Mouse (Mus musculus) heart, embryonic 11.5 days (tissue): ENCODE measurements around the gene Fam114a2. TPM values are rescaled to one million over a fixed set of nuclear protein-coding genes. Genes with fewer than 3 reads are reported as not detected.

ENCODE experiments used
- ATAC-seq: fragments of 200-750 bp; cut with Nextera tagmentation; replicated peaks from 2 replicates; pipeline ENCODE4 v1.8.0; 2017; ENCODE audit warnings: moderate library complexity; ENCODE audit not compliant: insufficient number of reproducible peaks, low FRiP score, low TSS enrichment
- H3K27ac ChIP-seq: fragments of 300-500 bp; sonication (generic); 2 replicates; pipeline ENCODE4 v1.5.1; 2014; ENCODE audit warnings: mild to moderate bottlenecking, low read depth, low read length
- H3K27me3 ChIP-seq: fragments of 300-500 bp; sonication (generic); 2 replicates; pipeline ENCODE4 v1.6.1; 2014; ENCODE audit warnings: mild to moderate bottlenecking, low read length, mixed read lengths; ENCODE audit not compliant: control insufficient read depth, insufficient read depth
- H3K36me3 ChIP-seq: fragments of 300-500 bp; sonication (generic); 2 replicates; pipeline ENCODE4 v1.6.1; 2014; ENCODE audit warnings: mild to moderate bottlenecking, low read length, moderate library complexity, mixed read lengths; ENCODE audit not compliant: control insufficient read depth, insufficient read depth
- H3K4me1 ChIP-seq: fragments of 300-500 bp; sonication (generic); 2 replicates; pipeline ENCODE4 v1.6.1; 2014; ENCODE audit warnings: low read length; ENCODE audit not compliant: control insufficient read depth, insufficient read depth
- H3K4me2 ChIP-seq: fragments of 300-500 bp; sonication (generic); 2 replicates; pipeline ENCODE4 v1.6.1; 2014; ENCODE audit warnings: mild to moderate bottlenecking, moderate library complexity
- H3K4me3 ChIP-seq: fragments of 300-500 bp; sonication (generic); 2 replicates; pipeline ENCODE4 v1.5.1; 2014; ENCODE audit warnings: low read depth, low read length
- H3K9ac ChIP-seq: fragments of 300-500 bp; sonication (generic); 2 replicates; pipeline ENCODE4 v1.6.1; 2014; ENCODE audit warnings: mild to moderate bottlenecking, low read depth, low read length, moderate library complexity
- H3K9me3 ChIP-seq: fragments of 300-500 bp; sonication (generic); replicated peaks from 2 replicates; pipeline ENCODE4 v1.6.1; 2016; ENCODE audit warnings: low read length; ENCODE audit not compliant: control insufficient read depth
- WGBS: fragments of 180-500 bp; shearing (Covaris S2); extraction: QIAGEN DNeasy Blood & Tissue Kit; methylation state at CpG from one replicate; pipeline ENCODE4 v1.1.7; 2014; ENCODE audit not compliant: insufficient replicate concordance; 5-methylcytosine and 5-hydroxymethylcytosine counted together
- polyA plus RNA-seq: library from polyadenylated mRNA; unstranded; fragments of >200 nt; fragmentation: Nextera tagmentation; extraction: Ambion mirVana; gene quantifications from 2 replicates; pipeline ENCODE4 v1.2.1, GENCODE M21; 2014

Gene Fam114a2
- polyA plus RNA-seq, 1 experiment from 2014 or later = 49.4 TPM

DNA sequence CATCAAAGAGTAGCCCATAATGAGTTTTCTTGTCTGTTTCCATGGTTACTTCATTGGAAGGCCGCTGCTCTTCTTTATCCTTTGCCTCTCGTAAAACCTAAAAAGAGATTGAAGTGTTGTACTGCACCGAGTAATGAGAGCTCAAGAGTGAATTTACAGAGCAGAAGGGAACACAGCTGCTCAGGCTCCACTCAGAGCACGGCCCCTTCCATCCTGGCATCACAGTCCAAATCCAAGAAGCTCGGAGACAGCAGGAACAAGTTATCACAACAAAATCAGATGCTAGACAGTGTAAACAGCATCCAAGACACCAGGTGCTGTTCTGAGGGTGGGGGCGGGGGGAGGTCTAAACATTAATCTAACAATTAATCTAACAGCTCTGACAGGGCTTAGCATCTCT lies 11.5 kb downstream of the Fam114a2 start:
- 77% methylated on average over 6 of the region's 6 CpGs for WGBS
- H3K4me1 ChIP-seq = no peaks in the 10 kb centered on the region
- peaks cover 32% of the 10 kb centered on the region for H3K36me3 ChIP-seq
- no peak overlapping the region for H3K4me2 ChIP-seq
- H3K27ac ChIP-seq = no peak overlapping the region
- no peaks in the 10 kb centered on the region for H3K9me3 ChIP-seq
- H3K4me3 ChIP-seq = no peak overlapping the region
- no peaks in the 10 kb centered on the region for H3K27me3 ChIP-seq
- ATAC-seq = no peak
- H3K9ac ChIP-seq = no peak overlapping the region

DNA sequence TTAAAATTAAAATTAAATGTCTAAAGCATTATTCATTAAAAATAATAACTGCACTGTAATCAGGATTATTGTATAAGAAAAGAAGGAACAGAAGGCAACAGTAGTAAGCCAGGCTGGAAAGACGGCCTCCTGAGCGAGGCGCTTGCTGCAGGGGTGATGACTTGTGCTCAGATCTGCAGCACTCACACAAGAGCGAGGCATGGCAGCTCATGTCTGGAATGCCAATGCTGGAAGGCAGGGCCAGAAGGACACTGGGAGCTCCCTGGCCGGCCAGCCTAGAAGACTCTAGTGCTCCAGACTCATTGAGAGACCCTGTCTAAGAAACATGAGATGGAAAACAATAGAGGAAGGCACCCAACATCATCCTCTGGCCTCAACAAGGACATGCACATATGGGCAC lies 15.3 kb downstream of the Fam114a2 start:
- no peak overlapping the region for H3K4me3 ChIP-seq
- H3K9ac ChIP-seq = no peak overlapping the region
- H3K9me3 ChIP-seq = no peaks in the 10 kb centered on the region
- H3K27me3 ChIP-seq = no peaks in the 10 kb centered on the region
- ATAC-seq = no peak
- no peaks in the 10 kb centered on the region for H3K4me1 ChIP-seq
- 55% methylated on average over 5 of the region's 5 CpGs for whole genome bisulfite sequencing
- H3K27ac ChIP-seq = no peak overlapping the region
- H3K4me2 ChIP-seq = no peak overlapping the region
- H3K36me3 ChIP-seq = peaks cover 30% of the 10 kb centered on the region

DNA sequence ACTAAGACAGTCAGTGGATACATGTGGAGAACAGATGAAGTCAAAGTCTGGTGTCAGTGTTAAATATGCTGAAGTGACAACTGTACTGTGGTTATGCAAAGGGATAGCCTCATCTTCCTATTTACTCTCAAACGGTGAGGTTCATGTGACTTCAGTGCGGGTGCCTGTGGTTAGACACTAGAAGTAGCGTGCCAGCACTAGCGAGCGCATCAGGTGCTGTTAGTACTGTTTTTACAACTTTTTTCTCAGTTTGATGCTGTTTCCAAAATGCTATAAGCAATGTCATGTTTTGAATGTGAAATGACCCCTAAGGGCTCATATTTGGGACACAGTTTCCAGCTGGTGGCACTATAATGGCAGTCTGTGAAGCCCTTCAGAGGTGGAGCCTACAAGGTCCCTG lies 20.2 kb downstream of the Fam114a2 start:
- Histone ChIP-seq H3K9me3 (no peaks in the 10 kb centered on the region), H3K36me3 (peaks cover 22% of the 10 kb centered on the region), H3K4me3 (no peak overlapping the region), H3K27me3 (no peaks in the 10 kb centered on the region), H3K9ac (no peak overlapping the region), H3K27ac (no peak overlapping the region), H3K4me1 (no peaks in the 10 kb centered on the region), H3K4me2 (no peak overlapping the region)
- 92% methylated on average over 5 of the region's 5 CpGs for WGBS
- no peak for ATAC-seq

DNA sequence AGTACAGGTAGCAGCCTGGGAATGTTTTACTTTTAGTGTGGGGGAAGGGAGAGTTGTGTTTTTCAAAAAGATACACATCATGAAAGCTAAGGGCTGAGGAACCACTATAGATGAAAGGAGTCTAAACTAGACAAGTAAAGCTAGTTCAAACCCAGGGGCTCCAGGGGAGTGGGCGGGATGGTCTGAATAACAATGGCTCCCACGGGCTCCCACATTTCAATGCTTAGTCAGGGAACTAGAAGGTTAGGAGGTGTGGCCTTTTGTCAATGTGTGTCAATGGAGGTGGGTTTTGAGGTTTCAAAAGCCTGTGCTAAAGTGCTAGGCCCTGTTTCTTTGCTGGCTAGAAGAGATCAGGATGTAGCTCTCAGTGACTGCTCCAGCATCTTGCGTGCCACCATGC lies 20.7 kb downstream of the Fam114a2 start:
- WGBS = 88% methylated on average over 3 of the region's 3 CpGs
- H3K4me3 ChIP-seq = no peak overlapping the region
- peaks cover 24% of the 10 kb centered on the region for H3K36me3 ChIP-seq
- ATAC-seq = no peak
- no peaks in the 10 kb centered on the region for H3K4me1 ChIP-seq
- H3K27ac ChIP-seq = no peak overlapping the region
- no peaks in the 10 kb centered on the region for H3K27me3 ChIP-seq
- no peak overlapping the region for H3K4me2 ChIP-seq
- H3K9ac ChIP-seq = no peak overlapping the region
- H3K9me3 ChIP-seq = no peaks in the 10 kb centered on the region

DNA sequence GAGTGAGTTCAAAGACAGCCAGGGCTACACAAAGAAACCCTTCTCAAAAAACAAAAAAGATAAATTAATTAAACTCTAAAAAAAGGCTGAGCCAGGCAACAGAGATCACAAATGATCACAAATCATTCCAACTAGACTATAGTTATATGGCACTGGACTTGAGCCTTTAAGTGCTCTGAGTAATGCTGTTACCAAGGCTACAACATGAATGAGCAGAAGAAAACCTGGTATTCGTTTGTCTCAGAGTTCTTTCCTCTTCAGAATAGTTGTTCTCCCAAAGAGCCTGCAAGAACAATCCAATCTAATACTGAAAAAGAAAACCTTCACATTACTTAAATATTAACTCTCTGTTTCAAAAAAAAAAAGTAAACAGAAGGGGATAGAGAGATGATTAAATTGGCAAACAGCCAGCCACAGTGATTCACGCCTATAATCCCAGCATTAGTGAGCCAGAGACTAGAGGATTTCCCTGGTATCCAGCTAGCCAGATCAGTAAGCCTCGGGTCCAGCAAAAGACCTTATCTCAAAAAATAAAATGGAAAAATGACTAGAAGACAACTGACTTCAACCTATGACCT lies 21.9 kb downstream of the Fam114a2 start:
- ATAC-seq = no peak
- Histone ChIP-seq H3K27ac (no peak overlapping the region), H3K4me2 (no peak overlapping the region), H3K9me3 (no peaks in the 10 kb centered on the region), H3K9ac (no peak overlapping the region), H3K4me1 (no peaks in the 10 kb centered on the region), H3K27me3 (no peaks in the 10 kb centered on the region), H3K4me3 (no peak overlapping the region), H3K36me3 (peaks cover 32% of the 10 kb centered on the region)
- 73% methylated on average over 3 of the region's 3 CpGs for WGBS

DNA sequence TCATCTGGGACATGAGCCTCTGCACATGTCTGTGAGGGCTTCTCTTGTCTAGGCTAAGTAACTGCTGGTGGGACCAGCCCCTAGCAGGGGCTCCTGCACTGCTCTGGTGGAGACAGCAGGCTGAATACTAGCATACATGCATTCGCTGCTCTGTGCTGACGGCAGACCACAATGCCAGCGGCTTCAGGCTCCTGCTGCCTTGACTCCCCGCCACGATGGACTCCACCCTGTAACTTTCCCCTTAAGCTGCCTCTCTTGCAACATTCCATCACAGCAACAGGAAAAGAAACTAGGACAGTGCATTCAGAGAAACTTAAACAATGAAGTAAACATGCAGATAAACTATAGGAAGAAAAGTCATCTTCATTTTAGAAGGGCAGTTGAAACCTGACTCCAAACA lies 30.0 kb downstream of the Fam114a2 start:
- Histone ChIP-seq H3K27me3 (no peaks in the 10 kb centered on the region), H3K9ac (no peak overlapping the region), H3K4me1 (no peaks in the 10 kb centered on the region), H3K36me3 (peaks cover 24% of the 10 kb centered on the region), H3K27ac (no peak overlapping the region), H3K4me2 (no peak overlapping the region), H3K9me3 (no peaks in the 10 kb centered on the region), H3K4me3 (no peak overlapping the region)
- ATAC-seq = no peak
- WGBS = 66% methylated on average over 5 of the region's 5 CpGs

DNA sequence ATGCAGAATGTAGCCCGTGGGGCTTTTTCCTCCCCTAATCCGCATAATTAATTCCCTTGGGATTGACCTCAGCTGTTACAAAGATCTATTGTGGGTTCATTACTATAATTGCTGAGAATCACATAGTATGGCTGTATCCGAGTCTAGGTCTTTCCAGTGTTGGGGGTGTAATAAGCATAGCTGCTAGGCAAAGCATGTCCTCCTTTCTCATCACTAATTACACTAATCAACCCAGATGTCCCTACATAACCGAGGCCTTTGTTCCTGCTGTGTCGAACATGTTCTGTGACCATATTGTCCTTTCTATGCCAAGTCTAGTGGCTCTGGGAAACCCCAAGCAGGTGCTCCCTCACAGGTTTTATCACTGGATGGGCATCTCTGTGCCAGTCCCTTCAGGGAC lies 40.3 kb downstream of the Fam114a2 start:
- Histone ChIP-seq H3K4me2 (no peak overlapping the region), H3K9ac (no peak overlapping the region), H3K4me3 (no peak overlapping the region), H3K27me3 (no peaks in the 10 kb centered on the region), H3K9me3 (no peaks in the 10 kb centered on the region), H3K4me1 (no peaks in the 10 kb centered on the region), H3K36me3 (peaks cover 10% of the 10 kb centered on the region), H3K27ac (no peak overlapping the region)
- ATAC-seq = no peak
- 88% methylated on average over 5 of the region's 5 CpGs for WGBS

DNA sequence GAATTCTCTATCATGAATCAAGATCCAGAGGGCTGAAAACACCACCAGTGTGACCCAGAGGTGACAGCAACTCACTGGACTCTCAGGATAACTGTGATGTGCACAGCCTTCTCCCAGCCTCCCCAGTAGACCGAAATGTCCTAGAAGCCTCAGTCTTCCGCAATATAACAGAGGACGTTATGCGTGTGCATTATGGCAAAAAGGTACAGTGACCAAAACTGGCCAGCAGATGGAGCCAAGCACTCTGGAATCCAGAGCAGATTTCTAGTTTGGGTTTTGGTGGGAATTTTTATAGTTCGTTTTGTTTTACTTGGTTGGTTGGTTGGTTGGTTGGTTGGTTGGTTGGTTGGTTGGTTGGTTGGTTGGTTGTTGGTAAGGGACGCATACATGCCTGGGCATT lies 43.3 kb downstream of the Fam114a2 start:
- ATAC-seq = no peak
- no peaks in the 10 kb centered on the region for H3K4me1 ChIP-seq
- 32% methylated on average over 6 of the region's 6 CpGs for WGBS
- no peak overlapping the region for H3K4me2 ChIP-seq
- H3K9me3 ChIP-seq = no peaks in the 10 kb centered on the region
- no peak overlapping the region for H3K9ac ChIP-seq
- H3K27ac ChIP-seq = no peak overlapping the region
- H3K4me3 ChIP-seq = no peak overlapping the region
- 0 out of 2 replicates have a peak, but pooled peaks cover 2% of the 10 kb centered on the region for H3K36me3 ChIP-seq
- H3K27me3 ChIP-seq = no peaks in the 10 kb centered on the region

DNA sequence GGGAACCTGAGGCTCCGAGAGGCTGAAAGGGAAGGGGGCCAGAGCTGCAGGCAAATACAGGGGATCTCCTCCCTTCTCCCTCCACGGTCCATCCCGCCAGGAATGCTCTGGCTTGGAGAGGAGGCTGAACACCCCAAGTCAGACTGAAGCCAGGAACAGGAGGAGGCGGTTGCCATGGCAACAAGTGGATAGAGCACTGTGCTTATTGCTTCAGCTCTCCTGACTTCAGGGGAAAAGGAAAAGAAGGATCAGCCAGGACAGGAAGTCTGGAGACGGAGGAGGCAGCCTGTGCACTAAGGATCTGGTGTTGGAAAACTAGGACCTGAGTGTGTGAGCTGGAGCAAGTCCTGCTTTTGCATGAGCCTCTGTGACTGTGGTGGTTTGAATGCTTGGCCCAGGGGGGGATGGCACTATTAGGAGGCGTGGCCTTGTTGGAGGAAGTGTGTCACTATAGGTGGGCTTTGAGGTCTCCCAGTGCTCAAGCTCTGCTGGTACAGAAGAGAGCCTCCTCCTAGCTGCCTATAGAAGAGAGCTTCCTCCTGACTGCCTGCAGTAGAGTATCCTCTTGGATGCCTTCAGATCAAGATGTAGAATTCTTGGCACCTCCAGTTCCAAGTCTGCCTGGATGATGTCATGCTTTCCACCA lies 44.0 kb downstream of the Fam114a2 start:
- no peak for ATAC-seq
- no peak overlapping the region for H3K27ac ChIP-seq
- H3K4me2 ChIP-seq = no peak overlapping the region
- WGBS = 70% methylated on average over 6 of the region's 6 CpGs
- no peak overlapping the region for H3K9ac ChIP-seq
- H3K9me3 ChIP-seq = no peaks in the 10 kb centered on the region
- 0 out of 2 replicates have a peak, but pooled peaks cover 2% of the 10 kb centered on the region for H3K36me3 ChIP-seq
- H3K4me1 ChIP-seq = no peaks in the 10 kb centered on the region
- H3K4me3 ChIP-seq = no peak overlapping the region
- H3K27me3 ChIP-seq = no peaks in the 10 kb centered on the region
